Mouse (Mus musculus) stomach, embryonic 16.5 days (tissue): ENCODE results near the gene Olfr12. TPM values are rescaled to one million over a fixed set of nuclear protein-coding genes. Genes with fewer than 3 reads are reported as not detected.

Experiments used
- ATAC-seq: fragments of 200-750 bp; cut with Nextera tagmentation; 2 replicates; pipeline ENCODE4 v1.8.0; 2017; ENCODE audit warnings: moderate number of reproducible peaks, moderate TSS enrichment; ENCODE audit not compliant: insufficient read depth, low FRiP score
- H3K27ac ChIP-seq: fragments of 300-500 bp; sonication (generic); 2 replicates; pipeline ENCODE4 v1.5.1; 2014; ENCODE audit warnings: low read length
- H3K27me3 ChIP-seq: fragments of 300-500 bp; sonication (generic); 2 replicates; pipeline ENCODE4 v1.6.1; 2014; ENCODE audit warnings: low read length, control low read depth, mixed read lengths; ENCODE audit not compliant: control insufficient read depth, insufficient read depth
- H3K36me3 ChIP-seq: fragments of 300-500 bp; sonication (generic); 2 replicates; pipeline ENCODE4 v1.6.1; 2014; ENCODE audit warnings: low read length; ENCODE audit not compliant: control insufficient read depth, insufficient read depth
- H3K4me1 ChIP-seq: fragments of 300-500 bp; sonication (generic); 2 replicates; pipeline ENCODE4 v1.6.1; 2014; ENCODE audit warnings: low read length, control low read depth, mixed read lengths; ENCODE audit not compliant: control insufficient read depth, insufficient read depth
- H3K4me2 ChIP-seq: fragments of 300-500 bp; sonication (generic); 2 replicates; pipeline ENCODE4 v1.6.1; 2014; ENCODE audit warnings: low read depth, low read length, mixed read lengths
- H3K4me3 ChIP-seq: fragments of 300-500 bp; sonication (generic); replicated peaks from 2 replicates; pipeline ENCODE4 v1.5.1; 2014; ENCODE audit warnings: mild to moderate bottlenecking, low read length
- H3K9ac ChIP-seq: fragments of 300-500 bp; sonication (generic); 2 replicates; pipeline ENCODE4 v1.6.1; 2014; ENCODE audit warnings: low read length
- H3K9me3 ChIP-seq: fragments of 300-500 bp; sonication (generic); replicated peaks from 2 replicates; pipeline ENCODE4 v1.6.1; 2016; ENCODE audit warnings: low read length, control low read depth; ENCODE audit not compliant: control insufficient read depth
- whole genome bisulfite sequencing: fragments of 180-500 bp; shearing (Covaris S2); extraction: QIAGEN DNeasy Blood & Tissue Kit; methylation state at CpG from one replicate; pipeline ENCODE4 v1.1.7; 2014; 5-methylcytosine and 5-hydroxymethylcytosine counted together
- polyA plus RNA-seq: library from polyadenylated mRNA; unstranded; fragments of >200 nt; fragmentation: Nextera tagmentation; extraction: Ambion mirVana; gene quantifications from 2 replicates; pipeline ENCODE4 v1.2.1, GENCODE M21; 2015

Gene Olfr12
- polyA plus RNA-seq, 1 experiment from 2014 or later, result not detected

DNA sequence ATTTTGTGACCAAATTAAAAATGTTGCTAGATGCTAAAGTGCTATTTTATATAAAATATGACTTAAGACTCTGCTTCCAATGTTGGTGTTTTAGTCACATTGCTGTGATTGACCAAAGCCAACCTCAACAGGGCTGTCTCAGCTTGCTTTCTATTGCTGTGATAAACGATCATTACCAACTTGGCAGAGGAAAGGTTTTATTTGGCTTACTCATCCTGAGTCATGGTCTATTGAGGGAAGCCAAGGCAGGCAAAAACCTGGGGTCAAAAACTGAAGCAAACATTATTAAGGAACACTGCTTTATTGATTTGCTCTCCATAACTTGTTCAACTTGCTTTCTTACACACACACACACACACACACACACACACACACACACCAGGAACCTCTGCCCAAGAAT, 1.5 kb upstream of the Olfr12 start:
- no peaks in the 10 kb centered on the region for H3K36me3 ChIP-seq
- H3K9ac ChIP-seq, result no peak overlapping the region
- no peaks in the 10 kb centered on the region for H3K27me3 ChIP-seq
- H3K4me2 ChIP-seq, result no peak overlapping the region
- no peak overlapping the region for H3K27ac ChIP-seq
- no peaks in the 10 kb centered on the region for H3K9me3 ChIP-seq
- no peaks in the 10 kb centered on the region for H3K4me1 ChIP-seq
- H3K4me3 ChIP-seq, result no peak overlapping the region
- no peak for ATAC-seq
- 82% methylated on average over 1 of the region's 1 CpGs for WGBS

DNA sequence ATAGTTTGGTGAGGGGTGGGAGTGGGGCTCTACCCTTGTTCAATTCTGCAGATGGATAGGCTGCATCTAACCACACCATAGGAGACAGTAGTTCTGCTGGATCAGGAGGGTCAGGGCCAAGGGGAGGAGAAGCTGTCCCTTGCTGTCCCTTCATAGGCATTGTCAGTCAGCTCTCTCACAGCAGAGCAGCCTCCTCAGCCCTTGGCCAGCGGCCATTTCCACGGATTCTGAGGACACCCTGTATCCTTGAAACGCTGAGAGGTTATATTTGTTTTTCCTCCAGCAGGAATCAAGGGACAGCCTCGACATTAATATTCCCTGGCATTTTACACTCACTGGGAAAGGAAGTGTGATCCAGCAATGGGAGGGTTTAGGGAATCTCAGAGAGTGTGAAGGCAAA, 772 bp downstream of the Olfr12 start:
- Histone ChIP-seq H3K4me1 (no peaks in the 10 kb centered on the region), H3K27ac (no peak overlapping the region), H3K4me3 (no peak overlapping the region), H3K36me3 (no peaks in the 10 kb centered on the region), H3K9ac (no peak overlapping the region), H3K9me3 (no peaks in the 10 kb centered on the region), H3K4me2 (no peak overlapping the region), H3K27me3 (no peaks in the 10 kb centered on the region)
- WGBS, result 52% methylated on average over 4 of the region's 4 CpGs
- no peak for ATAC-seq

GRCm38 (mm10) chr1:92628227-92628626, 10.6 kb downstream of the Olfr12 start:
- Histone ChIP-seq H3K9me3 (no peaks in the 10 kb centered on the region), H3K4me2 (no peak overlapping the region), H3K4me1 (no peaks in the 10 kb centered on the region), H3K9ac (no peak overlapping the region), H3K27ac (no peak overlapping the region), H3K4me3 (no peak overlapping the region), H3K27me3 (no peaks in the 10 kb centered on the region), H3K36me3 (no peaks in the 10 kb centered on the region)
- no peak for ATAC-seq
- 56% methylated on average over 4 of the region's 4 CpGs for WGBS

GRCm38 (mm10) chr1:92632196-92632595, 14.6 kb downstream of the Olfr12 start:
- no peak overlapping the region for H3K27ac ChIP-seq
- H3K4me3 ChIP-seq, result no peak overlapping the region
- H3K4me1 ChIP-seq, result no peaks in the 10 kb centered on the region
- H3K27me3 ChIP-seq, result no peaks in the 10 kb centered on the region
- H3K4me2 ChIP-seq, result no peak overlapping the region
- WGBS, result 70% methylated on average over 5 of the region's 5 CpGs
- H3K36me3 ChIP-seq, result no peaks in the 10 kb centered on the region; the same call in 1 of the 2 replicates
- no peak overlapping the region for H3K9ac ChIP-seq
- H3K9me3 ChIP-seq, result no peaks in the 10 kb centered on the region
- ATAC-seq, result no peak

DNA sequence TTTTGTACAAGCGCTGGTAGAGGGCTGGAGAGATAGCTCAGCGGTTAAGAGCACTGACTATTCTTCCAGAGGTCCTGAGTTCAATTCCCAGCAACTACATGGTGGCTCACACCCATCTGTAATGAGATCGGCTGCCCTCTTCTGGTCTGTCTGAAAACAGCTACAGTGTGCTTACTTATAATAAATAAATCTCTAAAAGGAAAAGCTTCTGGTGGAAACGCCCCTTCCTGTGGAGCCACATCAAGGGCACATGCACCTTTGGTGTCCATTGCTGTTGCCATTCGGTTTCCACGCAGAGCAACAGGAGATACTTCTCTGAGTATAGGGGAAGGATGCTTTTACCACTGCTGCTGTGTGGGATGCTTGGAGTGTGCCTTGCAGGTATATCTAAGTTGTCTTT, 15.4 kb downstream of the Olfr12 start:
- no peak overlapping the region for H3K4me2 ChIP-seq
- no peaks in the 10 kb centered on the region for H3K27me3 ChIP-seq
- no peak overlapping the region for H3K27ac ChIP-seq
- no peak overlapping the region for H3K4me3 ChIP-seq
- no peaks in the 10 kb centered on the region for H3K9me3 ChIP-seq
- no peaks in the 10 kb centered on the region; the same call in 1 of the 2 replicates for H3K36me3 ChIP-seq
- no peaks in the 10 kb centered on the region for H3K4me1 ChIP-seq
- ATAC-seq, result no peak
- 65% methylated on average over 6 of the region's 6 CpGs for WGBS
- no peak overlapping the region for H3K9ac ChIP-seq

DNA sequence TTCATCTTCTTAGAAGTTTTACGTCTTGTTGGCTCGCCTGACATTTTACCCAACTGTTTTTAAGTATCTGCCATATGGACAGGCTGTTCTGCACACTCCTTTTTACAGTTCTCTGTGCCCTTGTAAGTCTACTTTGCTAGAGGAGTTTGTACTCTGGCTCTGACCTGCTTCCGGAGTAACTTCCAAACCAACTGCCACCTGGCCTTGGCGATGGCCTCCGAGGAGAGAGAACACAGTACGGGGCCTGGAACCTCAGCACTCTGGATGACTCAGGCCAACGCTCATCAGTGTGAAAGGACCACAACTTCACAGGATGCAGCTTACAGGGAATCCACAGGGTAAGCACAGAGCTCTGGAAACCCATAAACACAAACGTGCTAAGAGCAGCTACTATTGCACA, 16.1 kb downstream of the Olfr12 start:
- no peak overlapping the region for H3K27ac ChIP-seq
- WGBS, result 84% methylated on average over 8 of the region's 8 CpGs

GRCm38 (mm10) chr1:92634569-92634968, 17.0 kb downstream of the Olfr12 start:
- 53% methylated on average over 1 of the region's 1 CpGs for WGBS
- H3K4me1 ChIP-seq, result no peaks in the 10 kb centered on the region
- H3K36me3 ChIP-seq, result no peaks in the 10 kb centered on the region; the same call in 1 of the 2 replicates
- H3K27ac ChIP-seq, result no peak overlapping the region
- ATAC-seq, result no peak
- H3K4me3 ChIP-seq, result no peak overlapping the region
- no peaks in the 10 kb centered on the region for H3K9me3 ChIP-seq
- no peaks in the 10 kb centered on the region for H3K27me3 ChIP-seq
- H3K9ac ChIP-seq, result no peak overlapping the region
- no peak overlapping the region for H3K4me2 ChIP-seq

More for the DNA sequence above, 16.1 kb downstream of the Olfr12 start:
- Histone ChIP-seq H3K9me3 (no peaks in the 10 kb centered on the region), H3K9ac (no peak overlapping the region), H3K4me1 (no peaks in the 10 kb centered on the region), H3K4me2 (no peak overlapping the region), H3K36me3 (no peaks in the 10 kb centered on the region; the same call in 1 of the 2 replicates), H3K4me3 (no peak overlapping the region), H3K27me3 (no peaks in the 10 kb centered on the region)
- no peak for ATAC-seq

GRCm38 (mm10) chr1:92634976-92635599, 17.5 kb downstream of the Olfr12 start:
- Histone ChIP-seq H3K27ac (no peak overlapping the region), H3K9ac (no peak overlapping the region), H3K4me1 (no peaks in the 10 kb centered on the region), H3K4me3 (no peak overlapping the region), H3K9me3 (no peaks in the 10 kb centered on the region), H3K36me3 (no peaks in the 10 kb centered on the region; the same call in 1 of the 2 replicates), H3K27me3 (no peaks in the 10 kb centered on the region), H3K4me2 (no peak overlapping the region)
- ATAC-seq, result peak; percentile 63; the same call in 1 of the 2 replicates
- 73% methylated on average over 4 of the region's 4 CpGs for WGBS

DNA sequence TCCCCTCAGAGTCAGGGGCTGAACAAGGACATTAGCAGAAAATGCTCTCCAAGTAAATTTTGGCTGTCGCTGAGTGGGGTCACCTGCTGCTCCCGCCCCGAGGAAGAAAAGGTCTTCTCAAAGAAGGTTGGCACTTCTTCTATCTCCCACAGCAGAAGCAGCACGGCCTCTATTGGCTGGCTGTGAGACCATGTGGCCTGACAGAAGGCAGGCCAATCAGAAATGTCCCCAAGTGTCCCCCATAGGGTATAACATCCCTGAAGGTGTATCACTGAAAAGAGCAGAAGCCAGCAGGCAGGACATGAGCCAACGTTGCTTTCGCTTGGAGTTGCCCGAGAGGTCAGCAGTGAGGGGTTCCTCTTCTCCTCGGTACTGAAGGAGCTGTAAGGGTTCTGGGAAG, 18.4 kb downstream of the Olfr12 start:
- 78% methylated on average over 8 of the region's 8 CpGs for WGBS
- no peak for ATAC-seq

More for the DNA sequence above, 18.4 kb downstream of the Olfr12 start:
- Histone ChIP-seq H3K4me3 (no peak overlapping the region), H3K4me2 (no peak overlapping the region), H3K9ac (no peak overlapping the region), H3K4me1 (peaks cover 7% of the 10 kb centered on the region), H3K27ac (no peak overlapping the region), H3K9me3 (no peaks in the 10 kb centered on the region), H3K27me3 (no peaks in the 10 kb centered on the region), H3K36me3 (no peaks in the 10 kb centered on the region; the same call in 1 of the 2 replicates)
